Mouse (Mus musculus): ENCODE measurements at regions not wholly inside any gene's neighbourhood (a gene's known extent, or its start where the extent isn't known, plus 50 kb on each side); places are given as distances from the start of the nearest gene placed in this dataset.

DNA sequence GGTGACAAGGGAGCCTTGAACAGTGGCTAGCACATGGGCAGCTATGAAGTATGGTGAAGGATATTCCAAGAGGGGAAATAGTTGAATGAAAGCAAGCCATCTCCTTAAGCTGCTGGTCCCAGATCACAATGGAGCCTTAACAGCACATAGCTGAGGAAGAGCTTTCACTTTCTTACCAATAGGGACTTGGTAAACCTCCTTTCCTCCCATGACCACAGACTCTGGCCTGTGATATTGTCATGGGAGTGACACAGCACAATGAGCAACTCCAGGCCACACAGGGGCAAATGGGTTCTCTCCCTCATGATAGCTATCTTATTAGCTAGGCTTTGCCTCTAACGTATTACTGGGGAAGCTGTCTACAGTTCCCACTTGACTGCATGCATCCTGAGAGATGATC is 113.5 kb upstream of the Snx19 start:
- H3K4me1 ChIP-seq (ENCODE audit: control insufficient read depth in 1 of 2, insufficient read depth in 2 of 2, low read length in 2 of 2), result no peaks in the 10 kb centered on the region
- DNase-seq (ENCODE audit: low read depth, low spot score), result no peak
- no peaks in the 10 kb centered on the region for H3K36me3 ChIP-seq (ENCODE audit: control insufficient read depth in 1 of 2, insufficient read depth in 2 of 2, low read length in 2 of 2)
- H3K27ac ChIP-seq (ENCODE audit: control insufficient read depth, low read depth, low read length), result no peak overlapping the region
- no peaks in the 10 kb centered on the region for H3K79me2 ChIP-seq (ENCODE audit: control insufficient read depth, insufficient read depth, low read length, poor library complexity)
- H3K9me3 ChIP-seq (replicated peaks; ENCODE audit: insufficient read depth, low read length), result no peaks in the 10 kb centered on the region
- H3K4me3 ChIP-seq (ENCODE audit: control insufficient read depth in 1 of 2, insufficient read depth in 1 of 2, low read depth in 2 of 2, low read length in 2 of 2), result no peak overlapping the region
- no peak overlapping the region for H3K9ac ChIP-seq (ENCODE audit: control insufficient read depth, low read depth, low read length, poor library complexity, severe bottlenecking)
- TF ChIP-seq POLR2AphosphoS2 (IDR thresholded peaks at IDR 0.05; ENCODE audit: low read length) (no peak), ZNF384 (IDR thresholded peaks at IDR 0.05; ENCODE audit: low read depth, low read length) (no peak), TBP (IDR thresholded peaks at IDR 0.05; ENCODE audit: low read depth, low read length) (no peak), ZKSCAN1 (IDR thresholded peaks at IDR 0.05; ENCODE audit: low read depth, low read length) (no peak), ETS1 (IDR thresholded peaks at IDR 0.05; ENCODE audit: low read depth, low read length) (no peak), POLR2A (IDR thresholded peaks at IDR 0.05; ENCODE audit: control insufficient read depth in 1 of 2, insufficient read depth in 1 of 2, low read depth in 1 of 2, low read length in 2 of 2, poor library complexity in 1 of 2) (no peak), MAFK (IDR thresholded peaks at IDR 0.05; ENCODE audit: borderline replicate concordance, low read depth, low read length) (no peak), SMC3 (IDR thresholded peaks at IDR 0.05; ENCODE audit: low read depth, low read length) (no peak), MYB (IDR thresholded peaks at IDR 0.05; ENCODE audit: low read depth, low read length) (no peak), POLR2AphosphoS5 (IDR thresholded peaks at IDR 0.05; ENCODE audit: borderline replicate concordance, low read depth, low read length) (no peak), KAT2A (conservative IDR thresholded peaks at IDR 0.05; ENCODE audit: low read depth, low read length) (no peak), CHD2 (IDR thresholded peaks at IDR 0.05; ENCODE audit: low read length) (no peak), BHLHE40 (IDR thresholded peaks at IDR 0.05; ENCODE audit: borderline replicate concordance, low read depth, low read length) (no peak), ZC3H11A (IDR thresholded peaks at IDR 0.05; ENCODE audit: low read depth, low read length) (no peak)
- H3K27me3 ChIP-seq (ENCODE audit: control insufficient read depth in 1 of 2, insufficient read depth in 2 of 2, low read length in 2 of 2), result no peaks in the 10 kb centered on the region

DNA sequence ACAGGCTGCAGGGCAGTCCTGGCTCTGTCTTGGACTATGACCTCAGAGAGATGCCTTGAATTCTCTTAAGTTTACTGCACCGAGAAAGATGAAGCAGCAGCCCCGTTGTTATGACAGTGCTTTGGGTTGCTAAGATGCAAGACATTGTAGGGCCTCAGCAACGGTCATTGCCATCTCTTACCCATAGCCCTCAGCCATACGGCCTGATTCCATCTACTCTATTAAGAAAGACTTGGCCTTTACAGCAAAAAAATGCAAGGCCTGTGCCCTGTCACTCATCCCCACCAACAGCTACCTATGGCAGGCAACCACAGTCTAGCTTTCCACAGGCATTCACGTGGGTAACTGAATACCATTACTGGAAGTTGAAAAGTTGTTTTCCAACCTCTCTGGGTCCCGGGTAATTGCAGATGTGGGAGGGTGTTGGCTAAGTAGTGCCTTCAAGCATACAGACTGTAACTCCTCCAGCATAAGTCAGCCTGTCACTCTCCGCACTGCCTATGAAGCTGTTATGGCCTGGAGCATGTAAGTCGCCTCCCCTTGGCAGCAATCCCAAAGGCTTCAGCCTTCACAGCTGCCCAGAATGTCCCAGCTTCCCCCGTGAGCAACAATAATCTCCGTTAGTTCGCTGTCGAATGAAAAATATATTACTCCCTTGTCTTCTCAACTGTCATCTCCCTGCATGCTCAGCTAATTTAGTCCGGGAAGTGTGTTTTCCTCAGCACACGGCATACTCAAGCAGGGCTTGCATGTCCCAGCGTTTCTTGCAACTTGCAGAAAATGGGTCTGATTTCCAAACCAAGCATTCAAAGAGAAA is 112.3 kb upstream of the Snx19 start:
- no peaks in the 10 kb centered on the region for H3K79me2 ChIP-seq (ENCODE audit: control insufficient read depth, insufficient read depth, low read length, poor library complexity)
- H3K27ac ChIP-seq (ENCODE audit: control insufficient read depth, low read depth, low read length), result no peak overlapping the region
- no peaks in the 10 kb centered on the region for H3K27me3 ChIP-seq (ENCODE audit: control insufficient read depth in 1 of 2, insufficient read depth in 2 of 2, low read length in 2 of 2)
- no peaks in the 10 kb centered on the region for H3K36me3 ChIP-seq (ENCODE audit: control insufficient read depth in 1 of 2, insufficient read depth in 2 of 2, low read length in 2 of 2)
- DNase-seq (ENCODE audit: low read depth, low spot score), result no peak
- no peak overlapping the region for H3K4me3 ChIP-seq (ENCODE audit: control insufficient read depth in 1 of 2, insufficient read depth in 1 of 2, low read depth in 2 of 2, low read length in 2 of 2)
- H3K9me3 ChIP-seq (replicated peaks; ENCODE audit: insufficient read depth, low read length), result no peaks in the 10 kb centered on the region
- no peaks in the 10 kb centered on the region for H3K4me1 ChIP-seq (ENCODE audit: control insufficient read depth in 1 of 2, insufficient read depth in 2 of 2, low read length in 2 of 2)
- no peak overlapping the region for H3K9ac ChIP-seq (ENCODE audit: control insufficient read depth, low read depth, low read length, poor library complexity, severe bottlenecking)
- no peak for TF ChIP-seq ZNF384 (IDR thresholded peaks at IDR 0.05; ENCODE audit: low read depth, low read length)

DNA sequence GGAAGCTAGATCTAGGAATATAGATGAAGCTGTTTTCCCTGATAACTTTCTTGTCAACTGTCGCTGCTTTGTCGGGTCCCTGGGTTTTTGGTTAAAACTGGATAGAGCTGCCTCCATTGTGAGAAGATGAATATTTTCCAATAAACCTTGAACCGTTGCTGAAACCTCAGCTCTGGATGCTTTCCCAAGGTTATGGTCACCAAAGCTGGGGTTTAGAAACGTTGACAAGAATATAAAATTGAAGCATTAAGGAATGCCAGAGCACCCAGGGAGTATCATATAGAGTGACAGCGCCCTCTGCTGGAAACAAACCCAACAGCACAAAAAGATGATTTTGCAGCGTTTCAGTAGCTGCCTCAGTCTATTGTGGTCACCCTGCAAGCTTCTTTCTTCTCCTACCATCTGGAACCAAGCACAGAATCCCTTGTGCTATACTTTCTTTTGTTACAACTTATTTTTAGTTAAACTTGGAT is 111.7 kb upstream of the Snx19 start:
- peak; percentile 2 for DNase-seq (ENCODE audit: low read depth, low spot score)
- Histone ChIP-seq H3K36me3 (ENCODE audit: control insufficient read depth in 1 of 2, insufficient read depth in 2 of 2, low read length in 2 of 2) (no peaks in the 10 kb centered on the region), H3K27ac (ENCODE audit: control insufficient read depth, low read depth, low read length) (no peak overlapping the region), H3K27me3 (ENCODE audit: control insufficient read depth in 1 of 2, insufficient read depth in 2 of 2, low read length in 2 of 2) (no peaks in the 10 kb centered on the region), H3K9ac (ENCODE audit: control insufficient read depth, low read depth, low read length, poor library complexity, severe bottlenecking) (no peak overlapping the region), H3K4me1 (ENCODE audit: control insufficient read depth in 1 of 2, insufficient read depth in 2 of 2, low read length in 2 of 2) (no peaks in the 10 kb centered on the region), H3K79me2 (ENCODE audit: control insufficient read depth, insufficient read depth, low read length, poor library complexity) (no peaks in the 10 kb centered on the region), H3K4me3 (ENCODE audit: control insufficient read depth in 1 of 2, insufficient read depth in 1 of 2, low read depth in 2 of 2, low read length in 2 of 2) (no peak overlapping the region), H3K9me3 (replicated peaks; ENCODE audit: insufficient read depth, low read length) (no peaks in the 10 kb centered on the region)
- TF ChIP-seq POLR2A (IDR thresholded peaks at IDR 0.05; ENCODE audit: control insufficient read depth in 1 of 2, insufficient read depth in 1 of 2, low read depth in 1 of 2, low read length in 2 of 2, poor library complexity in 1 of 2), result no peak
- TF ChIP-seq TBP (IDR thresholded peaks at IDR 0.05; ENCODE audit: low read depth, low read length), result no peak
- peak; percentile 13 for TF ChIP-seq RAD21 (IDR thresholded peaks at IDR 0.05; ENCODE audit: low read depth, low read length)
- TF ChIP-seq CHD2 (IDR thresholded peaks at IDR 0.05; ENCODE audit: low read length), result no peak
- TF ChIP-seq ETS1 (IDR thresholded peaks at IDR 0.05; ENCODE audit: low read depth, low read length), result no peak
- no peak for TF ChIP-seq NRF1 (IDR thresholded peaks at IDR 0.05; ENCODE audit: insufficient read depth, low read depth, low read length, poor library complexity, severe bottlenecking)
- TF ChIP-seq MYB (IDR thresholded peaks at IDR 0.05; ENCODE audit: low read depth, low read length), result no peak
- TF ChIP-seq GATA1 (IDR thresholded peaks at IDR 0.05; ENCODE audit: low read depth, low read length), result no peak
- TF ChIP-seq NELFE (IDR thresholded peaks at IDR 0.05; ENCODE audit: low read depth, low read length), result no peak
- TF ChIP-seq TAL1 (IDR thresholded peaks at IDR 0.05; ENCODE audit: low read length), result no peak
- TF ChIP-seq CHD1 (IDR thresholded peaks at IDR 0.05; ENCODE audit: low read depth, low read length), result no peak
- TF ChIP-seq JUND (IDR thresholded peaks at IDR 0.05; ENCODE audit: low read depth, low read length), result no peak
- no peak for TF ChIP-seq ELF1 (IDR thresholded peaks at IDR 0.05; ENCODE audit: low read depth, low read length)
- no peak for TF ChIP-seq GABPA (IDR thresholded peaks at IDR 0.05; ENCODE audit: low read depth, low read length)
- TF ChIP-seq POLR2AphosphoS5 (IDR thresholded peaks at IDR 0.05; ENCODE audit: borderline replicate concordance, low read depth, low read length), result no peak
- no peak for TF ChIP-seq EP300 (IDR thresholded peaks at IDR 0.05; ENCODE audit: low read depth in 1 of 2, low read length in 2 of 2)
